Mouse (Mus musculus): ENCODE measurements around the gene Galnt12. TPM values are rescaled to one million over a fixed set of nuclear protein-coding genes. Genes with fewer than 3 reads are reported as not detected.

Gene Galnt12
- polyA plus RNA-seq, 1 experiment = 2.1 TPM

- DNase-seq (ENCODE audit: low read depth) = peak; percentile 40
- no peak for TF ChIP-seq POLR2A (IDR thresholded peaks at IDR 0.05; ENCODE audit: borderline replicate concordance, extremely low read depth, insufficient read depth, insufficient read length, poor library complexity, severe bottlenecking)
- TF ChIP-seq CTCF (IDR thresholded peaks at IDR 0.05; ENCODE audit: borderline replicate concordance, extremely low read depth, insufficient read depth, insufficient read length) = no peak
Observed at GRCm38 (mm10) chr4:47112560-47112959, 20.9 kb downstream of the Galnt12 start.

- peak; percentile 74 for DNase-seq (ENCODE audit: low read depth)
- TF ChIP-seq POLR2A (IDR thresholded peaks at IDR 0.05; ENCODE audit: borderline replicate concordance, extremely low read depth, insufficient read depth, insufficient read length, poor library complexity, severe bottlenecking) = no peak
- peak; percentile 80 for TF ChIP-seq CTCF (IDR thresholded peaks at IDR 0.05; ENCODE audit: borderline replicate concordance, extremely low read depth, insufficient read depth, insufficient read length)
Observed at GRCm38 (mm10) chr4:47122051-47122706, 30.5 kb downstream of the Galnt12 start.

- TF ChIP-seq POLR2A (IDR thresholded peaks at IDR 0.05; ENCODE audit: borderline replicate concordance, extremely low read depth, insufficient read depth, insufficient read length, poor library complexity, severe bottlenecking) = no peak
- TF ChIP-seq CTCF (IDR thresholded peaks at IDR 0.05; ENCODE audit: borderline replicate concordance, extremely low read depth, insufficient read depth, insufficient read length) = no peak
- DNase-seq (ENCODE audit: low read depth) = no peak
Observed at GRCm38 (mm10) chr4:47124140-47124711, 32.5 kb downstream of the Galnt12 start.

GRCm38 (mm10) chr4:47128515-47128914 is 36.8 kb downstream of the Galnt12 start:
- TF ChIP-seq POLR2A (IDR thresholded peaks at IDR 0.05; ENCODE audit: borderline replicate concordance, extremely low read depth, insufficient read depth, insufficient read length, poor library complexity, severe bottlenecking) (no peak), CTCF (IDR thresholded peaks at IDR 0.05; ENCODE audit: borderline replicate concordance, extremely low read depth, insufficient read depth, insufficient read length) (peak; percentile 27; the same call in 1 of the 2 replicates)
- no peak for DNase-seq (ENCODE audit: low read depth)

- no peak for DNase-seq (ENCODE audit: low read depth)
- TF ChIP-seq POLR2A (IDR thresholded peaks at IDR 0.05; ENCODE audit: borderline replicate concordance, extremely low read depth, insufficient read depth, insufficient read length, poor library complexity, severe bottlenecking) = no peak
- no peak for TF ChIP-seq CTCF (IDR thresholded peaks at IDR 0.05; ENCODE audit: borderline replicate concordance, extremely low read depth, insufficient read depth, insufficient read length)
Observed at GRCm38 (mm10) chr4:47129572-47129971, 37.9 kb downstream of the Galnt12 start.

GRCm38 (mm10) chr4:47130111-47131050 is 38.7 kb downstream of the Galnt12 start:
- TF ChIP-seq CTCF (IDR thresholded peaks at IDR 0.05; ENCODE audit: borderline replicate concordance, extremely low read depth, insufficient read depth, insufficient read length) (no peak), POLR2A (IDR thresholded peaks at IDR 0.05; ENCODE audit: borderline replicate concordance, extremely low read depth, insufficient read depth, insufficient read length, poor library complexity, severe bottlenecking) (no peak)
- no peak for DNase-seq (ENCODE audit: low read depth)

- no peak for TF ChIP-seq POLR2A (IDR thresholded peaks at IDR 0.05; ENCODE audit: borderline replicate concordance, extremely low read depth, insufficient read depth, insufficient read length, poor library complexity, severe bottlenecking)
- no peak for TF ChIP-seq CTCF (IDR thresholded peaks at IDR 0.05; ENCODE audit: borderline replicate concordance, extremely low read depth, insufficient read depth, insufficient read length)
- DNase-seq (ENCODE audit: low read depth) = no peak
Observed at GRCm38 (mm10) chr4:47131931-47132330, 40.2 kb downstream of the Galnt12 start.

GRCm38 (mm10) chr4:47132413-47132812 is 40.7 kb downstream of the Galnt12 start:
- TF ChIP-seq POLR2A (IDR thresholded peaks at IDR 0.05; ENCODE audit: borderline replicate concordance, extremely low read depth, insufficient read depth, insufficient read length, poor library complexity, severe bottlenecking) = no peak
- DNase-seq (ENCODE audit: low read depth) = no peak

GRCm38 (mm10) chr4:47136699-47137101 is 45.0 kb downstream of the Galnt12 start:
- DNase-seq (ENCODE audit: low read depth) = no peak
- no peak for TF ChIP-seq CTCF (IDR thresholded peaks at IDR 0.05; ENCODE audit: borderline replicate concordance, extremely low read depth, insufficient read depth, insufficient read length)
- TF ChIP-seq POLR2A (IDR thresholded peaks at IDR 0.05; ENCODE audit: borderline replicate concordance, extremely low read depth, insufficient read depth, insufficient read length, poor library complexity, severe bottlenecking) = no peak

- no peak for DNase-seq (ENCODE audit: low read depth)
- TF ChIP-seq CTCF (IDR thresholded peaks at IDR 0.05; ENCODE audit: borderline replicate concordance, extremely low read depth, insufficient read depth, insufficient read length) = no peak
- no peak for TF ChIP-seq POLR2A (IDR thresholded peaks at IDR 0.05; ENCODE audit: borderline replicate concordance, extremely low read depth, insufficient read depth, insufficient read length, poor library complexity, severe bottlenecking)
Observed at GRCm38 (mm10) chr4:47137479-47137878, 45.8 kb downstream of the Galnt12 start.

GRCm38 (mm10) chr4:47138411-47138810 is 46.7 kb downstream of the Galnt12 start:
- no peak for TF ChIP-seq POLR2A (IDR thresholded peaks at IDR 0.05; ENCODE audit: borderline replicate concordance, extremely low read depth, insufficient read depth, insufficient read length, poor library complexity, severe bottlenecking)
- no peak for TF ChIP-seq CTCF (IDR thresholded peaks at IDR 0.05; ENCODE audit: borderline replicate concordance, extremely low read depth, insufficient read depth, insufficient read length)
- no peak for DNase-seq (ENCODE audit: low read depth)
